Mouse (Mus musculus): ENCODE measurements around the gene Mamstr.

- TF ChIP-seq POLR2A (IDR thresholded peaks at IDR 0.05; ENCODE audit: extremely low read depth, insufficient read depth, low read length) (no peak), CTCF (IDR thresholded peaks at IDR 0.05; ENCODE audit: extremely low read depth, insufficient read depth, low read length) (no peak)
Observed at GRCm38 (mm10) chr7:45693921-45694591, 54.3 kb downstream of the Mamstr start, which contains the start of gene Sec1.
